Mouse (Mus musculus) heart, embryonic 11.5 days (tissue): ENCODE data around the gene Dyrk4. TPM values are rescaled to one million over a fixed set of nuclear protein-coding genes. Genes with fewer than 3 reads are reported as not detected.

Experiments
- ATAC-seq: fragments of 200-750 bp; cut with Nextera tagmentation; replicated peaks from 2 replicates; pipeline ENCODE4 v1.8.0; 2017; ENCODE audit warnings: moderate library complexity; ENCODE audit not compliant: insufficient number of reproducible peaks, low FRiP score, low TSS enrichment
- H3K27ac ChIP-seq: fragments of 300-500 bp; sonication (generic); 2 replicates; pipeline ENCODE4 v1.5.1; 2014; ENCODE audit warnings: mild to moderate bottlenecking, low read depth, low read length
- H3K27me3 ChIP-seq: fragments of 300-500 bp; sonication (generic); 2 replicates; pipeline ENCODE4 v1.6.1; 2014; ENCODE audit warnings: mild to moderate bottlenecking, low read length, mixed read lengths; ENCODE audit not compliant: control insufficient read depth, insufficient read depth
- H3K36me3 ChIP-seq: fragments of 300-500 bp; sonication (generic); 2 replicates; pipeline ENCODE4 v1.6.1; 2014; ENCODE audit warnings: mild to moderate bottlenecking, low read length, moderate library complexity, mixed read lengths; ENCODE audit not compliant: control insufficient read depth, insufficient read depth
- H3K4me1 ChIP-seq: fragments of 300-500 bp; sonication (generic); 2 replicates; pipeline ENCODE4 v1.6.1; 2014; ENCODE audit warnings: low read length; ENCODE audit not compliant: control insufficient read depth, insufficient read depth
- H3K4me2 ChIP-seq: fragments of 300-500 bp; sonication (generic); 2 replicates; pipeline ENCODE4 v1.6.1; 2014; ENCODE audit warnings: mild to moderate bottlenecking, moderate library complexity
- H3K4me3 ChIP-seq: fragments of 300-500 bp; sonication (generic); 2 replicates; pipeline ENCODE4 v1.5.1; 2014; ENCODE audit warnings: low read depth, low read length
- H3K9ac ChIP-seq: fragments of 300-500 bp; sonication (generic); 2 replicates; pipeline ENCODE4 v1.6.1; 2014; ENCODE audit warnings: mild to moderate bottlenecking, low read depth, low read length, moderate library complexity
- H3K9me3 ChIP-seq: fragments of 300-500 bp; sonication (generic); replicated peaks from 2 replicates; pipeline ENCODE4 v1.6.1; 2016; ENCODE audit warnings: low read length; ENCODE audit not compliant: control insufficient read depth
- WGBS: fragments of 180-500 bp; shearing (Covaris S2); extraction: QIAGEN DNeasy Blood & Tissue Kit; methylation state at CpG from one replicate; pipeline ENCODE4 v1.1.7; 2014; ENCODE audit not compliant: insufficient replicate concordance; 5-methylcytosine and 5-hydroxymethylcytosine counted together
- polyA plus RNA-seq: library from polyadenylated mRNA; unstranded; fragments of >200 nt; fragmentation: Nextera tagmentation; extraction: Ambion mirVana; gene quantifications from 2 replicates; pipeline ENCODE4 v1.2.1, GENCODE M21; 2014

Dyrk4 gene
- polyA plus RNA-seq, 1 experiment from 2014 or later, result 0.11 TPM

- Histone ChIP-seq H3K4me1 (peaks cover 9% of the 10 kb centered on the region; the same call in 1 of the 2 replicates), H3K9ac (peak within 1 kb of the TSS; percentile 81), H3K27ac (peak within 1 kb of the TSS; percentile 46; the same call in 1 of the 2 replicates), H3K9me3 (no peaks in the 10 kb centered on the region), H3K4me3 (peak within 1 kb of the TSS; percentile 91), H3K27me3 (no peaks in the 10 kb centered on the region), H3K36me3 (no peaks in the 10 kb centered on the region), H3K4me2 (peak within 1 kb of the TSS; percentile 96)
- peak; percentile 97 for ATAC-seq
- WGBS, result under 1% methylated on average over 33 of the region's 33 CpGs
These were observed 18.0 kb upstream of the Dyrk4 start, which contains the start of the genes Rad51ap1 and D6Wsu163e for GRCm38 (mm10) chr6:126939487-126940171. Gene Rad51ap1, minus strand, starts transcription at chr6:126939587. Gene D6Wsu163e, plus strand, starts transcription at chr6:126939962.

- peak overlapping the region; percentile 81 for H3K9ac ChIP-seq
- peak overlapping the region; percentile 96 for H3K4me2 ChIP-seq
- under 1% methylated on average over 31 of the region's 31 CpGs for WGBS
- peak overlapping the region; percentile 46; the same call in 1 of the 2 replicates for H3K27ac ChIP-seq
- no peaks in the 10 kb centered on the region for H3K27me3 ChIP-seq
- H3K4me1 ChIP-seq, result peaks cover 9% of the 10 kb centered on the region; the same call in 1 of the 2 replicates
- H3K9me3 ChIP-seq, result no peaks in the 10 kb centered on the region
- peak overlapping the region; percentile 91 for H3K4me3 ChIP-seq
- no peak for ATAC-seq
- peaks cover 3% of the 10 kb centered on the region; the same call in 1 of the 2 replicates for H3K36me3 ChIP-seq
These were observed 17.3 kb upstream of the Dyrk4 start for GRCm38 (mm10) chr6:126938853-126939486.

- H3K4me2 ChIP-seq, result peak overlapping the region; percentile 96
- no peak for ATAC-seq
- peaks cover 9% of the 10 kb centered on the region; the same call in 1 of the 2 replicates for H3K4me1 ChIP-seq
- H3K9me3 ChIP-seq, result no peaks in the 10 kb centered on the region
- 68% methylated on average over 2 of the region's 2 CpGs for WGBS
- H3K27me3 ChIP-seq, result no peaks in the 10 kb centered on the region
- H3K36me3 ChIP-seq, result peaks cover 4% of the 10 kb centered on the region; the same call in 1 of the 2 replicates
- H3K4me3 ChIP-seq, result peak overlapping the region; percentile 91
- no peak overlapping the region for H3K9ac ChIP-seq
- H3K27ac ChIP-seq, result no peak overlapping the region
These were observed 16.4 kb upstream of the Dyrk4 start for GRCm38 (mm10) chr6:126938047-126938446.

GRCm38 (mm10) chr6:126932896-126933295 is 11.3 kb upstream of the Dyrk4 start:
- Histone ChIP-seq H3K4me2 (no peak overlapping the region), H3K9me3 (no peaks in the 10 kb centered on the region), H3K4me3 (no peak overlapping the region), H3K27ac (no peak overlapping the region), H3K36me3 (peaks cover 10% of the 10 kb centered on the region), H3K27me3 (no peaks in the 10 kb centered on the region), H3K4me1 (no peaks in the 10 kb centered on the region), H3K9ac (no peak overlapping the region)
- 89% methylated on average over 2 of the region's 2 CpGs for WGBS
- ATAC-seq, result no peak

GRCm38 (mm10) chr6:126914928-126915327 is 6.7 kb downstream of the Dyrk4 start:
- ATAC-seq, result no peak
- H3K9me3 ChIP-seq, result no peaks in the 10 kb centered on the region
- H3K27ac ChIP-seq, result no peak overlapping the region
- no peak overlapping the region for H3K4me3 ChIP-seq
- no peaks in the 10 kb centered on the region for H3K36me3 ChIP-seq
- WGBS, result 73% methylated on average over 5 of the region's 5 CpGs
- H3K27me3 ChIP-seq, result no peaks in the 10 kb centered on the region
- H3K4me2 ChIP-seq, result no peak overlapping the region
- no peak overlapping the region for H3K9ac ChIP-seq
- H3K4me1 ChIP-seq, result no peaks in the 10 kb centered on the region

- H3K4me2 ChIP-seq, result no peak overlapping the region
- no peaks in the 10 kb centered on the region for H3K9me3 ChIP-seq
- H3K9ac ChIP-seq, result no peak overlapping the region
- no peak overlapping the region for H3K4me3 ChIP-seq
- WGBS, result 54% methylated on average over 4 of the region's 4 CpGs
- ATAC-seq, result no peak
- H3K27me3 ChIP-seq, result no peaks in the 10 kb centered on the region
- H3K36me3 ChIP-seq, result no peaks in the 10 kb centered on the region
- H3K27ac ChIP-seq, result no peak overlapping the region
- no peaks in the 10 kb centered on the region for H3K4me1 ChIP-seq
These were observed 10.9 kb downstream of the Dyrk4 start for GRCm38 (mm10) chr6:126910727-126911126.

GRCm38 (mm10) chr6:126907876-126908275 is 13.8 kb downstream of the Dyrk4 start:
- H3K27ac ChIP-seq, result no peak overlapping the region
- H3K4me2 ChIP-seq, result no peak overlapping the region
- ATAC-seq, result no peak
- H3K9me3 ChIP-seq, result no peaks in the 10 kb centered on the region
- no peaks in the 10 kb centered on the region for H3K4me1 ChIP-seq
- 57% methylated on average over 3 of the region's 3 CpGs for WGBS
- H3K4me3 ChIP-seq, result no peak overlapping the region
- H3K9ac ChIP-seq, result no peak overlapping the region
- H3K27me3 ChIP-seq, result no peaks in the 10 kb centered on the region
- no peaks in the 10 kb centered on the region for H3K36me3 ChIP-seq

- WGBS, result 67% methylated on average over 4 of the region's 5 CpGs
- no peak overlapping the region for H3K9ac ChIP-seq
- no peak overlapping the region for H3K4me3 ChIP-seq
- no peaks in the 10 kb centered on the region for H3K9me3 ChIP-seq
- H3K4me2 ChIP-seq, result no peak overlapping the region
- no peaks in the 10 kb centered on the region for H3K36me3 ChIP-seq
- no peaks in the 10 kb centered on the region for H3K4me1 ChIP-seq
- no peak overlapping the region for H3K27ac ChIP-seq
- H3K27me3 ChIP-seq, result no peaks in the 10 kb centered on the region
- ATAC-seq, result no peak
These were observed 14.3 kb downstream of the Dyrk4 start for GRCm38 (mm10) chr6:126907378-126907777.
